33 mouse cellular contexts compared by ENCODE assay signal in the genomic region with DNA sequence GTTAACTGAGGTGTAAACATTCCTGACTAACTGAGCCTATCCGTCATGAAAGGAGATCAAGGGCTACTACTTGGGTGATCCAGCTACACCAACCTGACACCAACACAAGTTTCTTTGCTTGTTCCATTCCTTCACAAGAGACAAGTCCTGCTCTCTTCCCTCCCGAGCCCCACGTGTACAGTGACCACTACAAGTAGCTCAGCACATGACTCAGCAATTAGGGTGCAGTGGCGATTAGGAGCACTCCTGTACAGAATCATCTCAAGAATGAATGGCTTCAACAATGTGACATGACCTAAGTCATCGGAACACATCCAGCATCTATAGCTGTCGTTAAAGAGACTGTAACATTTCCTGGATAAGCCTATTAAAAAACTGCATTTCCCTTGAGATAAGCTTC. TPM values are rescaled to one million over a fixed set of nuclear protein-coding genes. Genes with fewer than 3 reads are reported as not detected.
A peak's percentile ranks its signal among the peaks of the same experiment; 100 is the strongest.
DNase-seq lines count a peak whose midpoint lies in the region; ATAC-seq and TF ChIP-seq lines count a peak whose summit lies in the region.
"Had no signal": no experiment of that assay in that cellular context is flagged by ENCODE, and none has a peak within 500 bp of the region (broad histone marks: within the 10 kb centered on the region; RNA-seq: fewer than 3 reads in every experiment).

No protein-coding gene starts in this region.

- no peak overlapping the region for H3K4me2 ChIP-seq in CH12.LX (ENCODE audit: insufficient read depth, low read depth, poor library complexity, severe bottlenecking)
- no peak overlapping the region for H3K4me2 ChIP-seq in hindbrain, embryonic 16.5 days (ENCODE audit: low read length)
- H3K4me2 ChIP-seq: hindbrain, embryonic 14.5 days; limb, embryonic 12.5 days; liver, embryonic 15.5 days; lung, embryonic 15.5 days; midbrain, embryonic 15.5 days; neural tube, embryonic 13.5 days had no signal

- no peak for TF ChIP-seq RAD21 in CH12.LX (IDR thresholded peaks at IDR 0.05; ENCODE audit: low read depth, low read length)

- no peak for TF ChIP-seq EP300 in CH12.LX (IDR thresholded peaks at IDR 0.05; ENCODE audit: low read length)
- no peak for TF ChIP-seq EP300 in ES-Bruce4 (IDR thresholded peaks at IDR 0.05; ENCODE audit: insufficient read depth, low read depth, low read length)

- no peak overlapping the region for H3K4me3 ChIP-seq in CH12.LX (replicated peaks in 1 of 3; ENCODE audit: low read depth in 2 of 3, low read length in 2 of 3, poor library complexity in 1 of 3)
- H3K4me3 ChIP-seq in ES-Bruce4 (ENCODE audit: low read depth, low read length): no peak overlapping the region
- H3K4me3 ChIP-seq in hindbrain, embryonic 16.5 days (ENCODE audit: low read length): no peak overlapping the region
- H3K4me3 ChIP-seq: embryonic facial prominence, embryonic 10.5 days; forebrain, embryonic 10.5 days; limb, embryonic 12.5 days; liver, embryonic 15.5 days; lung, embryonic 15.5 days; midbrain, embryonic 15.5 days; neural tube, embryonic 13.5 days had no signal

- ATAC-seq in erythroblast, adult 5-6 weeks (replicated peaks; ENCODE audit: low FRiP score, poor library complexity, severe bottlenecking): peak; percentile 64; the same call in 1 of the 2 replicates
- ATAC-seq in granulocyte monocyte progenitor cell, adult 5-6 weeks (replicated peaks; ENCODE audit: poor library complexity, severe bottlenecking): no peak
- ATAC-seq in hindbrain, embryonic 16.5 days: no peak
- ATAC-seq: forebrain, embryonic 16.5 days; midbrain, embryonic 15.5 days; Patski had no signal

- H3K36me3 ChIP-seq in CH12.LX (replicated peaks in 1 of 2; ENCODE audit: control insufficient read depth in 1 of 2, insufficient read depth in 1 of 2, low read length in 1 of 2): peaks cover 73 to 96% of the 10 kb centered on the region in 2 experiments
- peaks cover 88% of the 10 kb centered on the region for H3K36me3 ChIP-seq in ES-Bruce4 (ENCODE audit: control insufficient read depth, insufficient read depth, low read length, poor library complexity, severe bottlenecking)
- peaks cover 45% of the 10 kb centered on the region for H3K36me3 ChIP-seq in hindbrain, embryonic 16.5 days (ENCODE audit: control insufficient read depth, insufficient read depth, low read length)

- TF ChIP-seq POLR2A in CH12.LX (IDR thresholded peaks at IDR 0.05; ENCODE audit: low read depth, low read length) (no peak), ES-Bruce4 (IDR thresholded peaks at IDR 0.05; ENCODE audit: insufficient read depth, low read length) (no peak)

- 79% methylated on average over 6 of the region's 6 CpGs for WGBS in hindbrain, embryonic 16.5 days

- in situ Hi-C loops in CH12.LX (cut with MboI; ENCODE audit: low pct_ligation_motif_present, low pct_unique_long_range_greater_than_20kb, low sequenced_read_pairs): no loop called here

- no peaks in the 10 kb centered on the region for H3K9me3 ChIP-seq in CH12.LX (replicated peaks; ENCODE audit: low read length)
- H3K9me3 ChIP-seq in ES-Bruce4 (replicated peaks; ENCODE audit: control insufficient read depth, insufficient read depth, low read length, poor library complexity, severe bottlenecking): no peaks in the 10 kb centered on the region
- no peaks in the 10 kb centered on the region for H3K9me3 ChIP-seq in hindbrain, embryonic 16.5 days (ENCODE audit: control insufficient read depth, low read length)
- H3K9me3 ChIP-seq: embryonic facial prominence, embryonic 10.5 days; forebrain, embryonic 10.5 days; limb, embryonic 12.5 days; liver, embryonic 15.5 days; lung, embryonic 15.5 days; midbrain, embryonic 15.5 days; neural tube, embryonic 13.5 days had no signal

- peak; percentile 19 to 49 for DNase-seq in kidney, postnatal 25 days
- no peak for DNase-seq in kidney, postnatal 10 days
- DNase-seq in CH12.LX (ENCODE audit: extremely low read depth): no peak
- DNase-seq: adrenal gland, postnatal 36 days; cerebellum, adult 11 months; cerebellum, adult 9-11 months; gastrocnemius, postnatal 36 days; heart, postnatal 4 days; thymus, adult 2 months; thymus, postnatal 4 days had no signal

- TF ChIP-seq CTCF in CH12.LX (conservative IDR thresholded peaks at IDR 0.05 in 1 of 2, IDR thresholded peaks at IDR 0.05 in 1 of 2; ENCODE audit: low read depth in 2 of 2, low read length in 2 of 2): no peak
- TF ChIP-seq CTCF in ES-Bruce4 (IDR thresholded peaks at IDR 0.05; ENCODE audit: low read depth, low read length): no peak

- H3K4me1 ChIP-seq in CH12.LX (ENCODE audit: control insufficient read depth in 1 of 2, insufficient read depth in 2 of 2) (peaks cover 0 to 21% of the 10 kb centered on the region in 2 experiments; a peak in 3 of 4 replicates), ES-Bruce4 (ENCODE audit: control insufficient read depth, insufficient read depth, low read length) (no peaks in the 10 kb centered on the region)
- H3K4me1 ChIP-seq in hindbrain, embryonic 16.5 days (ENCODE audit: control insufficient read depth, insufficient read depth, low read depth, low read length): no peaks in the 10 kb centered on the region
- H3K4me1 ChIP-seq: embryonic facial prominence, embryonic 10.5 days; forebrain, embryonic 10.5 days; limb, embryonic 12.5 days; lung, embryonic 15.5 days; midbrain, embryonic 15.5 days; neural tube, embryonic 13.5 days had no signal

- H3K79me2 ChIP-seq in CH12.LX (replicated peaks; ENCODE audit: control insufficient read depth, extremely low read depth, insufficient read depth, poor library complexity, severe bottlenecking): peaks cover 1% of the 10 kb centered on the region; the same call in 1 of the 2 replicates

- H3K27me3 ChIP-seq in CH12.LX (replicated peaks) (no peaks in the 10 kb centered on the region), ES-Bruce4 (ENCODE audit: control insufficient read depth, insufficient read depth, low read length, poor library complexity, severe bottlenecking) (no peaks in the 10 kb centered on the region)
- H3K27me3 ChIP-seq in hindbrain, embryonic 16.5 days (replicated peaks; ENCODE audit: control insufficient read depth, insufficient read depth, low read length): no peaks in the 10 kb centered on the region
- H3K27me3 ChIP-seq: limb, embryonic 12.5 days; liver, embryonic 15.5 days; lung, embryonic 15.5 days; midbrain, embryonic 15.5 days; neural tube, embryonic 13.5 days; Patski had no signal

- H3K9ac ChIP-seq in CH12.LX (ENCODE audit: insufficient read depth, low read depth): no peak overlapping the region
- H3K9ac ChIP-seq in ES-Bruce4 (ENCODE audit: low read depth, poor library complexity, severe bottlenecking): no peak overlapping the region
- no peak overlapping the region for H3K9ac ChIP-seq in hindbrain, embryonic 16.5 days (ENCODE audit: low read depth, low read length)
- H3K9ac ChIP-seq: hindbrain, embryonic 14.5 days; limb, embryonic 12.5 days; liver, embryonic 15.5 days; lung, embryonic 15.5 days; midbrain, embryonic 15.5 days; neural tube, embryonic 13.5 days had no signal

- dilution Hi-C loops in CH12.LX (cut with MboI; ENCODE audit: extremely low pct_ligation_motif_present, extremely low pct_unique_long_range_greater_than_20kb, low sequenced_read_pairs): no loop called here

- H3K27ac ChIP-seq in CH12.LX (ENCODE audit: insufficient read depth, low read depth) (peak overlapping the region; percentile 13), ES-Bruce4 (ENCODE audit: insufficient read depth, low read length) (peak overlapping the region; percentile 70)
- no peak overlapping the region for H3K27ac ChIP-seq in hindbrain, embryonic 16.5 days (ENCODE audit: low read depth, low read length)
- H3K27ac ChIP-seq: embryonic facial prominence, embryonic 10.5 days; forebrain, embryonic 10.5 days; hindbrain, embryonic 14.5 days; limb, embryonic 12.5 days; liver, embryonic 15.5 days; lung, embryonic 15.5 days; midbrain, embryonic 15.5 days; neural tube, embryonic 13.5 days had no signal

TF ChIP-seq in CH12.LX, 34 proteins besides CTCF, POLR2A, EP300 and RAD21:
- TF ChIP-seq USF2 (conservative IDR thresholded peaks at IDR 0.05; ENCODE audit: low read depth, low read length) (no peak), MAFK (IDR thresholded peaks at IDR 0.05; ENCODE audit: insufficient replicate concordance, low read length) (0 out of 2 replicates have a peak, but pooled peaks have one; percentile 8)

RNA-seq across cellular contexts. Expression of a gene that starts 10.3 kb away (rescaled TPM):
- total RNA-seq in CH12.LX (2012; rRNA removed) (111 and 148 TPM in 2 replicates), CH12.LX (2014; rRNA removed) (128 and 133 TPM in 2 replicates)
- polyA plus RNA-seq in CH12.LX (2012; ENCODE audit: insufficient read length, low read depth) (108 and 131 TPM in 2 replicates), ES-Bruce4 (2011; ENCODE audit: insufficient read depth, insufficient read length, low read depth, missing spikeins) (44.0 and 46.7 TPM in 2 replicates)
- total RNA-seq in erythroblast, adult 5-6 weeks (2015; ENCODE audit: low replicate concordance): 68.1 and 83.8 TPM in 2 replicates
- total RNA-seq in erythroblast, adult 5-6 weeks (2017; ENCODE audit: low replicate concordance): 42.5 and 50.8 TPM in 2 replicates
- 197 TPM in 2 replicates for total RNA-seq in granulocyte monocyte progenitor cell, adult 5-6 weeks (2014; fragmentation: Nextera tagmentation)
- total RNA-seq in granulocyte monocyte progenitor cell, adult 5-6 weeks (2017): 194 and 200 TPM in 2 replicates
- polyA plus RNA-seq in hindbrain, embryonic 16.5 days (2015; fragmentation: Nextera tagmentation; extraction: Ambion mirVana): 148 TPM in 2 replicates

RNA-seq across cellular contexts. Expression of a gene that starts 11.3 kb away (rescaled TPM):
- total RNA-seq in CH12.LX (2012; rRNA removed): 27.0 and 31.8 TPM in 2 replicates
- 38.9 and 44.2 TPM in 2 replicates for total RNA-seq in CH12.LX (2014; rRNA removed)
- polyA plus RNA-seq in CH12.LX (2012; ENCODE audit: insufficient read length, low read depth): 24.1 and 24.3 TPM in 2 replicates
- polyA plus RNA-seq in ES-Bruce4 (2011; ENCODE audit: insufficient read depth, insufficient read length, low read depth, missing spikeins): 45.4 and 52.0 TPM in 2 replicates
- 2.7 and 5.6 TPM in 2 replicates for total RNA-seq in erythroblast, adult 5-6 weeks (2015; ENCODE audit: low replicate concordance)
- 9.5 and 10.4 TPM in 2 replicates for total RNA-seq in erythroblast, adult 5-6 weeks (2017; ENCODE audit: low replicate concordance)
- 16.3 and 18.5 TPM in 2 replicates for total RNA-seq in granulocyte monocyte progenitor cell, adult 5-6 weeks (2014; fragmentation: Nextera tagmentation)
- total RNA-seq in granulocyte monocyte progenitor cell, adult 5-6 weeks (2017): 26.1 and 38.3 TPM in 2 replicates
- polyA plus RNA-seq in hindbrain, embryonic 16.5 days (2015; fragmentation: Nextera tagmentation; extraction: Ambion mirVana): 7.4 and 10.3 TPM in 2 replicates

RNA-seq across cellular contexts. Expression of a gene that starts 38.8 kb away (rescaled TPM):
- total RNA-seq in CH12.LX (2012; rRNA removed) (not detected in 2 replicates), CH12.LX (2014; rRNA removed) (not detected in 2 replicates)
- polyA plus RNA-seq in CH12.LX (2012; ENCODE audit: insufficient read length, low read depth) (not detected in 2 replicates), ES-Bruce4 (2011; ENCODE audit: insufficient read depth, insufficient read length, low read depth, missing spikeins) (not detected in 2 replicates)
- 0.63 TPM in 1 of 2 replicates, not detected in the other for total RNA-seq in erythroblast, adult 5-6 weeks (2015; ENCODE audit: low replicate concordance)
- 4.6 TPM in 2 replicates for total RNA-seq in erythroblast, adult 5-6 weeks (2017; ENCODE audit: low replicate concordance)
- total RNA-seq in granulocyte monocyte progenitor cell, adult 5-6 weeks (2014; fragmentation: Nextera tagmentation): not detected in 2 replicates
- not detected in 2 replicates for total RNA-seq in granulocyte monocyte progenitor cell, adult 5-6 weeks (2017)
- not detected in 2 replicates for polyA plus RNA-seq in hindbrain, embryonic 16.5 days (2015; fragmentation: Nextera tagmentation; extraction: Ambion mirVana)
- total RNA-seq: adrenal gland, adult 18-20 months; adrenal gland, postnatal 36 days; gastrocnemius, postnatal 36 days; heart, postnatal 4 days; layer of hippocampus, adult 18-20 months; layer of hippocampus, postnatal 14 days; left cerebral cortex, postnatal 14 days had no signal
- polyA plus RNA-seq: C2C12; cortical plate, adult 2 months; embryonic facial prominence, embryonic 10.5 days; forebrain, embryonic 10.5 days; forebrain, embryonic 16.5 days; heart, embryonic 16.5 days; hindbrain, embryonic 14.5 days; intestine, embryonic 14.5 days; limb, embryonic 12.5 days; neural tube, embryonic 13.5 days; Patski; stomach, embryonic 14.5 days; thymus, adult 2 months had no signal

Comparison
In these comparisons a context has a peak if more than half of its experiments do, and no peak if none do; other contexts are left out.
1. DNase-seq: peak in kidney, postnatal 25 days (2 of 2); none in kidney, postnatal 10 days (single experiment) and CH12.LX (single experiment).